Mouse (Mus musculus) testis, postnatal 14 days (tissue): ENCODE data around the gene Nhsl1.

ENCODE experiments used
- DNase-seq: peaks from one replicate; pipeline ENCODE4 v3.0.0; 2021; ENCODE audit warnings: low spot score

Nhsl1 gene

DNA sequence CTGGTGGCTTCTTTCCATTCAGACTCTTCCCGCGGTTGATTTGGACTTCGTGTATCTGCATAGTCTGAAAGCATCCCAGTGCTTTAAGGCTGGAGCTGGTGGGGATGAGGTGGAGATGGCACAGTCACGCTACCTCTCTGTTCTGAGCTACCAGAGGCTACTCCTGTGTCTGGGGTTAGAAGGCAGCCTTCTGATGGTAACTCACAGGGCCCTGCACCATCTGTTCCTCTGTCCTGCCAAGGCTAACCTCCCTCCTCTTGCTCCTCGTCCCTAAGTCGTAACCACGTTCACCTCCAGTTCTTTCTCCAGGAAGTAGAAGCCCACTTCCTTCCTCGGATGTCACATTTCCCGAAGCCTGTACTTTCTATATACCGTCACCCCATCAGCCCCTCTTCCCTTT is 171.2 kb downstream of the Nhsl1 start:
- no peak for DNase-seq

DNA sequence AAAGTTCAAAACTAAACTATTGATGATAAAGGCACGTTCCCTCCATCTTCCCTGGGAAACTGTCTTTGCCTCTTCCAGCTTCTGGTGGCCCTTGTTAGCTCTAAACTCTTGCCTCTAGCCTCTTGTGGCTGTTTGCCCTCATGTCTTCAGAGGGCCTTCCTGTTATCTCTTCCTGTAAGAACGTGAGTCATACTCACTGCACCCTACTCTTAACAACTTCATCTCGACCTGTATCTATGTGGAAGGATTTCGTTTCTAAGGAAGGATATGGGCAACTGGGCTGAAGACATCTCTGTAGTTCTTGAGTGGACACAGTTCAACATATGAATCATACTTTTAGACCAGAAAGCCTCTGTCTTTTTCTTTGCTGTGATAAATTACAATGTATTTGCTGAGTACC is 173.2 kb downstream of the Nhsl1 start:
- DNase-seq, result no peak

DNA sequence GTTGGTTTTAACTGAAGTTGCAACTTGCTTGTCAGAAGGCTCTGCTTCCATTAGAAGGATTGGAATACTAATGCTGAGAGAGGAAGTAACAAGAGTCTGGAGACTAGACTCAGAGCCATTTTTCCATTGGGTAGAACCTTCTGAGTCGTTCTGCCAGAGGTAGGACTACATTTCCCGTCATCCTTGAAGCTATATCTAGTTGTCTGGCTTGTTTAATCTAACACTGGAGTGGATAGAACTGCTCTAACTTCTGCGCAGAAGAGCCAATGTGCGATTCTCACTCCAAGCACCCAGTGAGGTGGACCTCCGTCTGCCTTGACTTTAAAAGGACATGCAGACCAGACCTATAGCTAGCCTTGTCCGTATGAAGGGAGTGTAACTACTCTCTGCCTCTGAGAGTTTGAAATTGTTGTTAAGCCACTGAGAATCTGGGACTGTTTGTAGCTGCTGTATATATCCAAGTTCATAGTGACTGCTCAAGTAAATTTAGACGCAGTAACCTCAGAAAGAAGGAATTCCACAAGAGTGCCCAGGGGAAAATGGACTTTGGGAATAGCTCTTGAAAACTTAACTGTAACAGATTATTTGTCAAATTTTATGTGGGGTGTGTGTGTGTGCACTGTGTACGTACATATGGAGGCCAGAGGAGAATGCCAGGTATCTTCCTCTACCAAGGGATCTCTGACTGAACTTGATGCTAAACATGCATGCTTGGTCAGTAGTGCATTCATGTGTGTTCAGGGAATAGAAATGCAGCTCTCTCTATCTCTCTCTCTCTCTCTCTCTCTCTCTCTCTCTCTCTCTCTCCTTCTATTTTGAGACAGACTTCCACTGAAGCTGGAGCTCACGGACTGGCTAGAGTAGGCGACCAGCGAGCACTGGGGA is 174.5 kb downstream of the Nhsl1 start:
- DNase-seq, result no peak

DNA sequence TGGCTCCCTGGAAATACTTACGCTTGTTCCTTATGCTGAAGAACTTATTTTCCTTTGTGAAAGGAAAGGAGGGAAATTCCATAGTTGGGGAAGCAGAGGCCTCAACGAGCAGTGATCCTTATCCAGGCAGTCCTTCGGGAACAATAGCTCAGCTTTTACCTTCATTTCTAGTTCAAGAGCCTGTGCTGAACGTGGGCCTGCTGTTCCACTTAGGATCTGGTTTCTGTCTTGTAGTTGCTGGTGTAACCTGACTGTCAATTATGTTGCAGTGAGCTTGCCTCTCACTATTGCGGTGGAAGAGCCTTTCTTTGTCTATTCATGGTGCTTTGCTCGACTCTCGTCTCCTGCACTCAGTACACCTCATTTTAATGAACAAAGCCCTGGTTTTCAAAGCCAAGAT is 175.5 kb downstream of the Nhsl1 start:
- DNase-seq, result no peak

DNA sequence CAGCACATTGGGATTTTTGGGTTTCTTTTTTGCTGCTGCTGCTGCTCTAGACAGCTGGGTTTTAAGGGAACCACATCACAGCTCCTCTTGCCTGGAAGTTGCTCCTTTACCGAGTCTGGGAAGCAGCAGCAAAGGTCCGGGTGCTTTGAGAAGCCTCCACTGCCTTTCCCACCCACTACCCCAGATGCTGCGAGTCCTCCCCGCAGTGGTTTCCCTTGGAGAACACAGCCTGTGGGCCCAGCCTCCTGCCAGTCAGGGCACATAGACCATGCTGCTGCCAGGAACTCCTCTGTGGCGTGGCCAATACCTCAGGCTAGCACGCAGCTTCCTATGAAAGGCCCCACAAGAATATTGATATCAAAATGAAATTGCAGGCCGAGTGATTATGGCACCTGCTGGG is 178.3 kb downstream of the Nhsl1 start:
- no peak for DNase-seq

DNA sequence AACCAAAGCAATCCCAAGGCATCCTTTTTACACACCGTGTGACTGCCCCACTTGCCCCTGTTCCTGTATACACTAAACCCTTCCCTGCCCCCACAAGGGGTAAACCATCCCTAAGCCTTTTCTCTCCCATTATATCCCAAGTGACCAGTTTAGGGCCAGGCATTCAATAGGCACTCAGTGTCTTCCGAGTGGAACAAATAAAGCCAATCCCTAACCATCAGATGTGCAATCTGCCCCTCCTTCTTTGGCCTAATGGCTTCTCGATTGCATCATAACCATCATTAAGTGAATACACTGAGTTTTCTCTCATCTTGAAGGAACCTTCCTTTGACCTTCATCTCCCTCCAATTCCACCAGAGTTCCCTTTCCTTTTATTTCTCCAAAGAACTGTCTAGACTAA is 183.2 kb downstream of the Nhsl1 start:
- no peak for DNase-seq

DNA sequence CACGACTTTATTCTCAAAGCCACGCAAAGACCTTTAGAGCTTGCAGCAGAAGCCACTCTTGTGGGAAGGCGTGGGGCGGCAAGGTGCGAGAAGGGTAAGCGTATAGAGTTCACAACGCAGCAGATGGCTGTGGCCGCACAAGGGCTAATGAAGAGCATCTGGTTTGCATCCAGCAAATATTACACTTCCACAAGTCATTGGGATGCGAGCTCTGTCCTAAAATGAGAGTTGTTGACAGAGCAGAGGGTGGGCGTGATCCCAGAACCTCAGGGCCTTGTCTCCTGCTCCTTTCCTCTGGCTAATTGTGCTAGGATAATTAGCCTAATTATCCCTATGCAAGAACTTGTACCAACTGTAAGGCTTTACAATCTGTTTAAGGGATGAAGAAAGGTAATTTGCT is 186.9 kb downstream of the Nhsl1 start:
- DNase-seq, result no peak

DNA sequence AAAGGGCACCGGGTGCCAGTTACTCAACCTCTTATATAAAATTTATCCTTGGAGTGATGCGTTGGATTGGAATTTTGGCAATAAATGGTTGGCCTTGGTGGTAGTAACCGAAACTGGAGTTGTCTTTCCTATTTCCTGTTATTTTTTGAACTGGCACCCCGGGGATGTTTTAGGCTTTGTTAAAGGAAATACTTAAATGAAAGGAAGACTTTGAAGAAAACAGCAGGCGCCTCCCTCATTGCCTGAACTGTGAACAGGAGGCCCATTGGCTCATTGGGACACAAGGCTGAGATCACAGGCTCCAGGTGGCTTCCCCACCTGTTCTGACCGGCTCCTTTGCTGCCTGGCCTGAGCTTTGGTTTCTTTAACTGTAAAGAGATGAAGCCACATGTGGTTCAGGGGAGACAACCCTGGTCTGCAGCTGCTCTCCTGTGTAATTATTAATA is 187.7 kb downstream of the Nhsl1 start:
- no peak for DNase-seq

DNA sequence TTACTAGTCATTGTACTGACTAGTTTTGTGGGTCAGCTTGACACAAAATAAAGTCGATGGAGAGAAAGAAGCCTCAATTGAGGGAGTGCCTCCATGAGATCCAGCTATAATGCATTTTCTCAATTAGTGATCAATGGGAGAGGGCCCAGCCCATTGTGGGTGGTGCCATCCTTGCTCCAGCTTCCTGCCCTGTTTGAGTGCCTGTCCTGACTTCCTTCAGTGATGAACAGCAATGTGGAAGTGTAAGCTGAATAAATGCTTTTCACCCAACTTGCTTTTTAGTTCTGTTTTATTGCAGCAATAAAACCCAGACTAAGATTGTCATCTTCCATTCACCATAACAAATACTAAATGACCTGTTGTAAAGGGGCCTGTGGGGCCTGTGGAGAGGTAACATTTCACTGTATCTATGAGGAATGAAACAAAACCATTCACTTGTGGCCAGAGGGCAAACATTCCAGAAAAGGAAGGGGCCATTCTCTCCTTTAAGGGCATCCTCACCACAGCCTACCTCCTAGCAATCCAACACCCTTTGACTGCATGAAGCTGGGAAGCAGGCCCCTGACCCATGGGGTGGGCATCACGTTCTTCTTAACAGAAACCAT is 189.2 kb downstream of the Nhsl1 start:
- DNase-seq, result no peak

DNA sequence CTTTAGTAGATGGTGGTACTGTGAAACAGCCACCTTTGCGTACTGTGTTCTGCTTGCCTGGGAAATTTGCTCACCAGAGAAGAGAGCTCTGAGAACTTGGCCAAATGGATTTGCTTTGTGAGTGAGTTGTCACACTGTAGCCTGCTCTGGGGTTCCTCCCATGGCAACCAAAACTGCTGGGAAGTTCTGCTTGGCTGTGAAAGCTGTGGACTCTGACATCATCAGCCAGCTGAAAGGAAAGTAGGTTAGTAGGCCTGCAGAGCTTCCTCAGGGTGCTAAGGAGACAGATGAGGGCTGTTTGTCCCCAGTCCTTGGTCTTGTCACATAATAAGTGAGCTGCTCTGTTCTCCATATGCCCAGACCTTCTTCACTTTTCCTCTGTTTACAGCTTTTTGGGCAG is 189.8 kb downstream of the Nhsl1 start:
- DNase-seq, result peak; percentile 57

DNA sequence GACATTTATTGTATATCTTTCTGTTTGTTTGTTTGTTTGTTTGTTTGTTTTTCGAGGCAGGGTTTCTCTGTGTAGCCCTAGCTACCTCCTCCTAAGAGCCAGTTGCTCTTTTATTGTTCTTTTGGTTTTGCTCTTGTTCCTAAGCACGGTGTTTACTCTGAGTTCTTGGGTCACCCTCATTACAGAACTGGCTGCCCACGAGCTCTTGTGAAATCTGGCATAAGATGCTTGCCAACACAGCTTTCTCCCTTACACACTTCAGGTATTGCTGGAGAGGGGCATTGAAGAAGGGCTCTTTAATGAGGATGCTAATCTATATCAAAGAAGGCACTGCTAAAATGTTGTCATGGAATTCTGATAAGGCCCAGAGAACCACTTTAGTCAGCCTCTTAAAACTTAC is 191.9 kb downstream of the Nhsl1 start:
- no peak for DNase-seq

DNA sequence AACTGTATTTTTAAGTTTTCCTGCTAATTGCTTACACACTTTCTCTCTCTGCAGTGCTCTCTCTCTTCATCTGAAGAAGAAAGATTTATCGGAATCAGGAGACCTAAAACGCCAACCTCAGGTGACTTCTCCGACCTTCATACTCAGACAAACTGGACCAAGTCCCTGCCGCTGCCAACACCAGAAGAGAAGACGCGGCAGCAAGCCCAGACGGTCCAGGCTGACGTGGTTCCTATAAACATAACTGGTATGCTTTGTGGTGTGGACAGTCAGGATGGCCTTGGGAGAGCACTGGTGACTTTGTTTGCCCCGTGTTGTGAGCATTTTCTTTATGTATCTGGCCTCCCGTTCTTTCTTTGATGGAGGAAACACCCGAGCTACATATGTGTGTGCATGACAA is 192.7 kb downstream of the Nhsl1 start:
- no peak for DNase-seq

DNA sequence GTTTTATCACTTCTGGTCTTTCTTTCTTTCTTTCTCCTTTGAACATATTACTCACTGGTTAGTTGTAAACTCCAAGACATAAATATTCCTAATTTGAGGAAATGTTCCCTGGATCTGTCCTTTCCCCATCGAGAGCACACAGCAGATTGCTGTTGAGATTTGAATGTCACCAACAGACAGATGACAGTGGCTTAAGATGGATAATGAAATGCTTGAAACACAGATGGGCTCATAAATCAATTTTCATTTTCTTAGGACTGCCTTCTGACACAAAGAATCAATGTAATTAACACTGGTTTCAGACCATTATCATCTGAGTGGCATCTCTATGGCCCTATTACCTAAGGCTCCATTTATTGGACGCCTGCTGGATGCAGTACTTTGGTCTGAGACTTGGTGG is 203.8 kb downstream of the Nhsl1 start:
- no peak for DNase-seq

DNA sequence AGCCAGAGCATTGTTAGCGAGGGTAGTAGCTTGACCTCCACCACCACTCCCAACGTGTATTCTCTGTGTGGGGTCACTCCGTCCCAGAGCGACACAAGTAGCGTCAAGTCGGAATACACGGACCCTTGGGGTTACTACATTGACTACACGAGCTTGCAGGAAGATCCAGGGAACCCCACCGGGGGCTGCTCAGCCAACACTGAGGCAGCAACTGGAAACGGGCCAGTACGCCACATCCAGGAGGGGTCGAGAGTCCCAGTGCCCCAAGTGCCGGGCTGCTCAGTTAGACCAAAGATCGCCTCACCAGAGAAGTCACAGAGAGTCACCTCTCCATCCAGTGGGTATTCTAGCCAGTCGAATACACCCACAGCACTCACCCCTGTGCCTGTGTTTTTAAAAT is 206.5 kb downstream of the Nhsl1 start:
- no peak for DNase-seq

DNA sequence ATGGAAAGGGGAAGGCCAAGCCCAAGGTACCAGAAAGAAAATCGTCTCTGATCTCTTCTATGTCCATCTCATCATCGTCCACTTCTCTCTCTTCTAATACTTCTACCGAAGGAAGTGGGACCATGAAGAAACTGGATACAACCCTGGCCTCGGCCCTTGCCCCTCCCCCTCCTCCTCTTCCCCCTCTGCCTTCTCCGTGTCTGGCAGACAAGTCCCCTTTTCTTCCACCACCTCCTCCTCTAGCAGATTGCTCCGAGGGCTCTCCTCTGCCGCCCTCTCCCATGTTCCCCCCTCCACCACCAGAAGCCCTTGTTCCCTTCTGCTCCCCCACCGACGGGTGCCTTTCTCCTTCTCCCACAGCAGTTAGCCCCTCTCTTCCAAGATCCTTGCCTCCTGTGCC is 206.9 kb downstream of the Nhsl1 start:
- no peak for DNase-seq

DNA sequence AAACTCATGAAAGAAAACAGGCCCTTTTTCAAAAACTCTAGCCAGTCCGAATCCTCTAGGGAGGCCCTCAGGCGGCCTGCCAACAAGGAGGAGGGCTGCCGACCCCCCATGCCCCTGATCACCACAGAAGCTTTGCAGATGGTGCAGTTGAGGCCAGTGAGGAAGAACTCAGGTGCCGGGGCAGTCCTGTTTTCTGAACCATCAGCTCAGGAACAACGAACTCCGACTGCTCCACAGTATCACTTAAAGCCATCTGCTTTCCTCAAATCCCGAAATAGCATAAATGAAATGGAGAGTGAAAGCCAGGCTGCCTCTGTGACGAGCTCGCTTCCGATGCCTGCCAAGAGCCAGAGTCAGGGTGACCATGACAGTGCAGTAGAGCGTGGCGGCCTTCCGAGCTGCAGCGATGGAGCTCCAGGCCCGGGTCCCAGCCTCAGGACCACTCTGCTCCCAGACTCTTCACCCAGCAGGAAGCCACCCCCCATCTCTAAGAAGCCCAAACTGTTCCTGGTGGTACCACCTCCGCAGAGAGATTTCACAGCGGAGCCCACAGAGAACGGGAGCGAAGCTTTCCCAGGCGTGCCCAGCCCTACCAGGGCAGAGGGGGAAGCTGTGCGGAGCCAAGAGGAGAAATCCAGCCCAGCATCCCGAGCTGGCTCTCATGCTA is 207.5 kb downstream of the Nhsl1 start:
- no peak for DNase-seq

DNA sequence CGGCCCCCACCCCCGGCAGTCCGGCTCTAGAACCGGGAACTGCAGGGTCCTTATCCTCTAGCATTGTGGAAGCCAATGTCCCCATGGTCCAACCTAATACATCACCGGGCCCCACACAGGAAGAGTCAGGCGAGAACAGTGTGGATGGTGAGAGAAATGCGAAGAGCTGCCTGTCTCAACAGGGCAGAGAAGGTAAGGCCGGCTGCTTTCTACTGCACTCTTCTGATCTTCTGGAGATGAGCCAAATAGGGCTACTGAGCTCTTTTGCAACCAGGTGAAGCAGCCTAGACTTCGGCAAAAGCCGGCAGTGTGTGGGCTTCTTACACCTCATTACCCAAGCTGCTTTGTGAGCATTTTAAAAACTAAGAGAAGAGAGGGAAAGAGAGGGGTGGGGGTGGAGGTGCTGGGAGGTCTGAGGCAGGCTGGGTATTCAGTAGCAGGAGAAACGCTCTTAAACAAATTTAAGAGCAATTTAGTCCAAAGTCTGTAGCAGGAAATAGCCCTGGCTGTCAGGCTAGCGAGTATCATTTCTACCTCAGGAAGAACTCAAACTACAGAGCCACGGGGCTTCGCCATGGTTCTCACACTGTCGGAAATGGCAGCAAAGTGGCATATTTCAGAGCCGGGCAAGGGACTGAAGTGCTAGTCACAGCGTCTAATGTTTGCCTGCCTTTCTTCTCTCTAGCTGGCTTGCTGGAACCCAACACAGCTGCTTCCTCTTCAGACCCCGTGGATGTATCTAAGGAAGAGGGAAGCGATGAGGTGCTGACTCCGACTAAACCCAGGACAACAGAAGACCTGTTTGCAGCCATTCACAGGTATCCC is 208.3 kb downstream of the Nhsl1 start:
- no peak for DNase-seq

DNA sequence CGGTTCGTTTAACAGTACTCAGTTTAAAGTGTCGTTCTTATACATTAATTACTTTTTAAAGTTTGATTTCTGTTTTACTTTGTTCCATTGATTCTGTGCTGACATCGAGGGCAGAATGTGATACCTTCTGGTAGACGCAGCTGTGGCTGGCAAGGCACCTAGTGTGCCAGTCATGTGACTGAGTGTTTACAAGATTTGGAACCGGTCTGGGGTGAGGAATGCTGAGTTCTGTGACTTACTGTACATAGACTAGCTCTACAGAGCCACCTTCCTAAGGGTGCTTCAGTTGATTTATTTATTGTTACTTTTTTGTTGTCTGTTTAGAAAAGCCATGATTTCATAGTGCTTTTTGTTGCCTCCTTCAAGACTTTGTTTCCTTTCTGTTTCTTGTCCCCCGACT is 209.0 kb downstream of the Nhsl1 start:
- no peak for DNase-seq

DNA sequence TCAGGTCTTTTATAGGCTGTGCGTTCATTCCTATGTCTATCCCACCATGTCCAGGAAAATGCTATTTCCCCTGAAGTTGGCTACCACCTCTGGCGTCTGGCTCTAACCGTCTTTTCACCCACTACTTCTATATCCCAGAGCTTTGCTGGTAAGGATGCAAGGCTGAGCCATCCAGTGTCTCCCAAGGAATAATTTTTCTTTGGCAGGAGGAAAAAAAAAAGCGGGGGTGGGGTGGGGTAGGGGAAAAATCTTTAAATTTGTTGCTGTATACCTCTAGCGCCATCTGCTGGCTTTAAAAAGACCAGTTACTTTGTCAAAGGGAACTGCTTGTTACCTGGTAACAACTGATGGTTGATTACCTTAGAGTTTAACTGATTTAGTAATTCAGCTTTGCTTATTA is 209.7 kb downstream of the Nhsl1 start:
- no peak for DNase-seq

DNA sequence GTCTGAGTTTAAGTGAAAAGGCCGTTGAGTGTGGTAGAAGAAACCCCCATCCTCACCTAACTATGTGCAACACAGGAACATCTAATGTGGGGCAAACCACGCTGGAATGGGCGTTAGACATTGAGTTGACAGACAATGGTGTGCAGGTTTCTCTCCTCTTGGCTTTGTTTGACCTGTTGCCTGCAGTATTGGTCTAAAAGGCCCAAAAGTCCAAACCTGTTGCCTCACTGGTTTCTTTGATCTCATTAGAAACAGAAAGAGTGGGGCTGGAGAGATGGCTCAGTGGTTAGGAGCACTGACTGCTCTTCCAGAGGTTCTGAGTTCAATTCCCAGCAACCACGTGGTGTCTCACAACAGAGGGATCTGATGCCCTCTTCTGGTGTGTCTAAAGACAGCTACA is 210.4 kb downstream of the Nhsl1 start:
- DNase-seq, result no peak

DNA sequence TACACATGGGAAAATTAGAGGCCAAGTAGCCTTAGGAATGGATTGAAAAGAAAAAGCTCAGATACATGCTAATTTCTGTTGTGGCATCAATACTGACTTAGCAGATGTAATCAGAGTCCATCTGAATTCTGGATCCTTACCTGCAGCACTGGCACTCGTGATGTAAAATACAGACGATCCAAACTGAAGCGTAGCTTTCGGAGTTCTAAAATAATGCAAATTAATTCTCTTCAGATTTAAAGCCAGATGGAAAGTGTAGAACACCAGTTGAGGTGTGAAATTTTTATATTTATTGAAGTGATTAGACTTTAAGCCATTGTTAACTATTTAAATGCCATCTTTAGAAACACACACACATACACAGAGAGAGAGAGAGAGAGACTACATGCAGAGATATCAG is 211.4 kb downstream of the Nhsl1 start:
- no peak for DNase-seq

DNA sequence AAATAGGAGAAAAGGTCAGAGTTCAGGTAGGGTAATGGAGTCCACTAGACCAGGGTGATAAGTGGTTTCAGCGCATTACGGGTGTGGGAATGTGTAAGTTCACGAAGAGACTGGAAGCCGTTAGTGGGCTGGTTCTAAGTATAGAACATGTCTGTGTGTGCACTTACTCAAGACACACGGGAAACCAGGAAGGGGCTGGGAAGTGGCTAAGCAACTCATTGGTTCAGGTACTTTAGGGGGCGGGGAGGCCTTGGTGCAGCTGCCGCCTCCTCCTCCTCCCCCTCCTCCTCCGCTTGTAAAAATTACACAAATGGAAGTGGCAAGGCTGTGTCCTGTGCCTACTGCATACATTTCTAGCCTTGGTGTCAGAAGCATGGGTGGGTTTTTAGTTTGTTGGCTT is 213.5 kb downstream of the Nhsl1 start:
- no peak for DNase-seq
